Mouse (Mus musculus): ENCODE results near the gene Bcar1.

- TF ChIP-seq POLR2A (IDR thresholded peaks at IDR 0.05; ENCODE audit: control insufficient read depth, extremely low read depth, insufficient read depth, low read length, poor library complexity): no peak
- no peak for TF ChIP-seq CTCF (IDR thresholded peaks at IDR 0.05; ENCODE audit: borderline replicate concordance, control insufficient read depth, extremely low read depth, insufficient read depth, low read length, poor library complexity)
Measured at GRCm38 (mm10) chr8:111682521-111682920, 61.1 kb downstream of the Bcar1 start.
